ENCODE assay signal across 8 mouse cellular contexts in genomic region chr7:119023394-119023921, GRCm38 (mm10). TPM values are rescaled to one million over a fixed set of nuclear protein-coding genes. Genes with fewer than 3 reads are reported as not detected.
A peak's percentile ranks its signal among the peaks of the same experiment; 100 is the strongest.
DNase-seq lines count a peak whose midpoint lies in the region; ATAC-seq and TF ChIP-seq lines count a peak whose summit lies in the region.
"Had no signal": no experiment of that assay in that cellular context is flagged by ENCODE, and none has a peak within 500 bp of the region (broad histone marks: within the 10 kb centered on the region; RNA-seq: fewer than 3 reads in every experiment).

No protein-coding gene starts in this region.

- peak overlapping the region; percentile 72 for H3K4me3 ChIP-seq in E14TG2a.4 (replicated peaks; ENCODE audit: low read length)
- H3K4me3 ChIP-seq in liver, postnatal 0 days (ENCODE audit: low read depth, low read length): no peak overlapping the region
- H3K4me3 ChIP-seq: limb, embryonic 13.5 days had no signal

- CTCF ChIA-PET in Patski (lab: Charles Lee): interaction anchor here (1.2 to 2.2 kb wide), 7 partner anchors 12 to 522 kb away, joined by 3 to 9 read pairs (median 4); no protein-coding TSS in a partner anchor

- TF ChIP-seq CTCF in E14TG2a.4 (conservative IDR thresholded peaks at IDR 0.05; ENCODE audit: low read length) (peak; percentile 97), Patski (IDR thresholded peaks at IDR 0.05) (peak; percentile 96)
- TF ChIP-seq CTCF in liver, postnatal 0 days (IDR thresholded peaks at IDR 0.05; ENCODE audit: low read depth): peak; percentile 67

- POLR2A ChIA-PET in Patski (lab: Charles Lee): no interaction called here

- TF ChIP-seq EP300 in liver, postnatal 0 days (IDR thresholded peaks at IDR 0.05; ENCODE audit: low read depth): no peak

- H3K9ac ChIP-seq in liver, postnatal 0 days (replicated peaks): no peak overlapping the region
- H3K9ac ChIP-seq: limb, embryonic 13.5 days had no signal

- H3K36me3 ChIP-seq in E14TG2a.4 (ENCODE audit: insufficient read depth, low read length): no peaks in the 10 kb centered on the region
- H3K36me3 ChIP-seq in liver, postnatal 0 days (replicated peaks; ENCODE audit: insufficient read depth, low read length): no peaks in the 10 kb centered on the region
- H3K36me3 ChIP-seq: limb, embryonic 13.5 days had no signal

- no peak overlapping the region for H3K27ac ChIP-seq in liver, postnatal 0 days (ENCODE audit: low read depth)
- H3K27ac ChIP-seq: limb, embryonic 13.5 days had no signal

- H3K4me1 ChIP-seq in E14TG2a.4 (replicated peaks; ENCODE audit: low read depth, low read length): peaks cover 33% of the 10 kb centered on the region
- H3K4me1 ChIP-seq in liver, postnatal 0 days (ENCODE audit: insufficient read depth): no peaks in the 10 kb centered on the region

- DNase-seq in Patski (ENCODE audit: low read depth, low spot score): peak; percentile 33
- peak; percentile 75 to 87 for DNase-seq in cerebellum, postnatal 14 days
- peak; percentile 28 for DNase-seq in gastrocnemius, postnatal 14 days
- peak; percentile 64 to 87 for DNase-seq in kidney, postnatal 36 days
- peak; percentile 64 for DNase-seq in liver, postnatal 0 days
- DNase-seq in right cerebral cortex, adult 18-20 months: peak; percentile 62

- no peak overlapping the region for H3K4me2 ChIP-seq in liver, postnatal 0 days (ENCODE audit: low read depth, low read length)
- H3K4me2 ChIP-seq: limb, embryonic 13.5 days had no signal

- ATAC-seq in Patski: peak; percentile 79
- ATAC-seq in liver, postnatal 0 days: no peak

- intact Hi-C loops in gastrocnemius, postnatal 14 days (cut with DNase I; ENCODE audit: low total_unique reads): no loop called here

- WGBS in liver, postnatal 0 days (ENCODE audit: insufficient replicate concordance): 22% methylated on average over 17 of the region's 17 CpGs

- in situ Hi-C loops in Patski (cut with MboI; ENCODE audit: low pct_unique_long_range_greater_than_20kb): no loop called here

- no peaks in the 10 kb centered on the region for H3K9me3 ChIP-seq in E14TG2a.4 (ENCODE audit: low read length)
- H3K9me3 ChIP-seq in liver, postnatal 0 days (ENCODE audit: low read length): no peaks in the 10 kb centered on the region
- H3K9me3 ChIP-seq: limb, embryonic 13.5 days had no signal

- H3K27me3 ChIP-seq in E14TG2a.4 (ENCODE audit: insufficient read depth, low read length) (peaks cover 3% of the 10 kb centered on the region; the same call in 1 of the 2 replicates), Patski (no peaks in the 10 kb centered on the region)
- H3K27me3 ChIP-seq in liver, postnatal 0 days (ENCODE audit: insufficient read depth, low read length): no peaks in the 10 kb centered on the region
- H3K27me3 ChIP-seq: limb, embryonic 13.5 days had no signal

RNA-seq across cellular contexts. Expression of gene Gprc5b, which starts 28.4 kb away (rescaled TPM):
- 23.3 TPM for polyA plus RNA-seq in Patski (2021)
- total RNA-seq in gastrocnemius, postnatal 14 days (2021): 10 to 100 TPM; 22.5 to 23.2 TPM
- 0.20 and 0.33 TPM in 2 replicates for polyA plus RNA-seq in liver, postnatal 0 days (2015; fragmentation: Nextera tagmentation; extraction: Ambion mirVana)

Comparison
In these comparisons a context has a peak if more than half of its experiments do, and no peak if none do; other contexts are left out.
1. DNase-seq: peak in every context shown above with its lines; median percentile 81 in cerebellum, postnatal 14 days; 76 in kidney, postnatal 36 days; 64 in liver, postnatal 0 days; 62 in right cerebral cortex, adult 18-20 months; 33 in Patski; 28 in gastrocnemius, postnatal 14 days.
2. RNA of gene Gprc5b, which starts 28.4 kb away (polyA plus RNA-seq): 23.3 TPM in Patski (single experiment); 0.20 to 0.33 TPM in liver, postnatal 0 days; every median in the first group is over 10 times any median in the second.
3. Peak in every context shown above with its lines, with median percentiles within 50 percentile points of each other: CTCF ChIP-seq.